Mouse (Mus musculus) inflammation-experienced regulatory T-cells, adult 6 months (primary cell): ENCODE data around the gene Irgc1. TPM values are rescaled to one million over a fixed set of nuclear protein-coding genes. Genes with fewer than 3 reads are reported as not detected.

Experiments
- ATAC-seq: one replicate; pipeline ENCODE4 v1.8.0; 2017
- polyA plus RNA-seq, 3 experiments: library from polyadenylated mRNA; unstranded; fragments of 100-300 nt; shearing (Covaris generic); gene quantifications; one replicate each; pipeline ENCODE4 v1.2.1; 2017

Gene Irgc1
- polyA plus RNA-seq, 3 experiments from 2014 or later = not detected

DNA sequence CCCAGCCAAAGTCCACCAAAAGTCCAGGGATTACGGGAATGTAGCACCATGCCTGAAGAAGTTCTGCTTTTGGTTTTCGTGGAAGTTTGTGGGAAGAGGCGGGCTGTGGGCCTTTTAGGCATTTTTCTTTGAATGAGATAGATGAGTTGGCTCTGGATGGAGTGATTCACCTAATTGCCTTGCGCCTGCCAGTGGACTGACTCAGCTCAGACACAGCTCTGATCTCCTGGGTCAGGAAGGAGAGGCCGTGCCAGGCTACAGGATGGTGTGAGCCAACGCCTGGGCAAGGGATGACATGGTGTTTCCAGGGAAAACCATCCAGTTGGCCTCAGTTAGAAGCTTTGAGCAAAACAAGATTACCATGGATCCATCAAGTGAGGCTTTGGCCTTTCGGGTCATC lies 18.3 kb upstream of the Irgc1 start:
- no peak for ATAC-seq

DNA sequence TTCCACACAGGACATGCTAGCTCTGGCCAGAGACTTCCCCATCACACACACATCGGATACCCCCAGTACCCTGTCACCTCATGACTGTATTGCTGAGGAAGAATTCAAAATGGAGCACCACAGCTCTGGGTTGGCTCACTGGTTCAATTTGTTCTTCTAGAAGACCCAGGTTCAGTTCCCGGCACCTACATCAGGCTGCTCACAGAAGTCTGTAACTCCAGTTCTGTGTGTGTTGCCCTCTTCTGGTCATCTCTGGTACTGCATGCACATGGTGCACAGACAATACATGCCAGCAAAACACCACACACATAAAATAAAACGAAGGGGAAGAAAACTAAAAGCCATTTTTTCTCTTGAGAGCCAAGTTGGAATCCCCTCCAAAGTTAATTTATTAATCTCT lies 17.0 kb upstream of the Irgc1 start:
- ATAC-seq = no peak

DNA sequence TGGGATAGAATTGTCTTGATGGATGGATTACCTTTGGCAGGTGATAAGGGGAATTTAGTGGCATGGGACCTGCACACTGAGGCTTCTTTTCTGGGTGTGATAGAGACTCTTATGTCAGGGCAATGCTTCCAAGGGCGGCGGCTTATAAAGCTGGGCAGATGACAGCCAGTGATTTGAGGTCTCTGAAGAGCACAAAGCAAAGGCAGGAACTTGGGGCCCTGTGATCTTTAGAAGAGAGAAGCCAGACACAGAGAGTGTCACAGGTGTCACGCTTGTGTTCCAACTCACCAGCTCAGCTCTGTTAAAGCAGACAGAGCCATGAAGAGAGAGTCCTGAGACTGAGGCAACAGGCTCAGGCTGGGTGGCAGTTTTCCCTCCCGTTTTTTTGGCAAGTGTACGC lies 15.8 kb upstream of the Irgc1 start:
- peak; percentile 35 for ATAC-seq

DNA sequence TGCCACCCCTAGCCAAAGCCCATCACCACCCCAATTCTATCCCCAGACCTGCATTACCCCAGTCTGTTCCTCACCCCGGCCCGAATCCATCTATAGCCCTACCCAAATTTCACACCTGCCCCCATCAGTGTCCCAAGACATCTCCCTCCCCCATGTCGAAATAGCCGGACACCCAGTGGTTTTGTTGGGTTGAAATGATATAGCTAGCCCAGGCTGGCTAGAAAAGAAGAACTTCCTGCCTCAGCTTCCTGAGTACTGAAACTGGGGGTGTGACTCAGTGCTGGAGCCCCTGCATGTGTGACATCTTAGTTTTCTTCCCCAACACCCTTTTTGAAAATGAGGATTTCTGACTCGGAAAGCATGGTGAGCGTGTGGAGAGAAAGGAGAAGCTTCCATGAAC lies 14.7 kb upstream of the Irgc1 start:
- no peak for ATAC-seq

DNA sequence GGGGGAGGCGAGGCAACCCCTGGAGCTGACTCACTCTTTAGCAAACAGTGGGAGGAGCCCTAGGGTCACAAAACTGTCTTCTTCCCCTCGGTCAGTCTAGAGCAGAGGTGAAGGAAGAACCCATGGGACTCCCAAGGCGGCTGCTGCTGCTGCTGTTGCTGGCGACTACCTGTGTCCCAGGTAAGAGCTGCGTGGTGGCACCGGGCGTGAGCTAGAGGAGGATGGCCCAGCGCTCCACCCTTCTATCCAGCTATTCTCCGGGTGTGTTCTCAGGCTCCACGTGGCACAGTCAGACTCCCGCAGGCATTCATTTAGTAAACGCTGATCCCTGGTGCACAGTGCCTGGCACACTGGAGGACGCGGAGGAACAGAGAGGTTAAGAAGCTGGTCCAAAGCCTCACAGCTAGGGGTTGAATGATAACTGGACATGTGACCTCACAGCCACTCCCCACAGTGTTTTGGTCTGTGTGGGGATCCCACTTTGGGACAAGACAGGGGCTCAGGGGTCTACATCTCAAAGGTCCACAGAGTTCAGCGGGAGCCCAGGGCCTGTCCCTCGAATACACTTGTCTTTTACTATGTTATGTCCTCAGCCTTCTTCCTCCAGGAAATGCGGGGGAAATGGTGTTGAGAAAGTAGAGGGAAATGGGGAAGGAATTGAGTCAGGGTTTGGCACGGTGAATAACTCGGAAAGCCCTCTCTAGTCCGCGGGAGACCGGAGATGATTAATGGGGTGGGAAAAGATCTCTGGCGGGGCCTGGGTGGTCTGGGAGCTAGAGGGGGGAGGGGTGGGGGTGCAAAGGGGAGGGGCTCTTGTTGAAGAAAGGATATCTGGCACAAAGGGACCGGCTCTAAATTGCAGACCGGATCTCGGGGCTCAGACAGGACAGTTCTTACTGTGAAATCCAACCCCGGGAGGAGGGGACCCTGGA lies 10.6 kb upstream of the Irgc1 start, which contains the start of gene Plaur:
Plaur (plus strand) TSS at position 97 of the 932 bp plus-strand sequence.
- no peak for ATAC-seq

DNA sequence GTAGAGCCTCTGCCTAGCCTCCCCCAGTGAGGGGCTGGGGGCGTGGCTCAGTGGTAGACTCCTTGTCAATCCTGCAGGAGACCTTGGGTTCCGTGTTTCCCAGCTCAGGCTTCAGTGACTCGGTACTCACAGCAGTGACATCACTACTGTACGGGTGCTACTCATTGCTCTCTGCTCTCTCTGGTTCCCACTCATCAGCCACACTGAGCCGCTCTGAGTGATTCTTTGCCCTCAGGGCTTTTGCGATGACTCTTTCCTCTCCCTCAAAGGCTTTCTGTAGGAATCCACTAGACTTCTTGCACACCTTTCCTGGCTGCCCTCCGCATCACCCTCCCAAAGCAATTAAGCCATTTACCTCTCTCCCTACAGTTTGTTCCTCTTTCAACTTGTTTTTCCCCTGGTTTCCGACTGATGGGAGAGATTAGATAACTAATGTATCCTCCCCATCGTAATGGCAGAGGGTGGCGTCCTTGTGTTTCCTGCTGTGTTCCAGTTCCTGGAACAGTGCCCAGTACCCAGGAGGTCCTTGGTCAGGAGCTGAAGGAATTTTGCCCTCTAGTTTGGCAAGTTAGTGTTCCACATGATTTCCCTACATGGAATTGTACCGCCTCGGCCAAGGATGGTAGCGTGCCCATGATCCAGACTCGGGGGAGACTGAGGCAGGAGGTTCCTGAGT lies 9.4 kb upstream of the Irgc1 start:
- no peak for ATAC-seq

DNA sequence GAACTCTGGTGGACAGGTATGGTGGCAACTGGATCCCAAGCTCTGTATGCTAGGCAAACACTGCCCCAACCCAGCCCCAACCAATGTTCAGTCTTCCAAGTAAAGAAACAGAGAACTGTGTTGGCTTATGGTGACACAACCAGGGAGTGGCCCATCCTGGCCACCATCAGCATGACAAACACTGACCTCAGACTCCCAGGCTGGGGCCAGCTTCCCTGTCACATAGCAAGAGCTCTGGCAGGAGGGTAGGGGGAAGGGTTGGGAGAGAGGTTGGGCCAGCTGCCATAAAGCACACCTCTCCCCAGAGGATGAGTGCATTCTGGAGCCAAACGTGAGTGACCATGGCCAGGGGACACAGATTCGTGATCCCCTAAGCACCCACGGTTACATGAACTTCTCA lies 7.7 kb upstream of the Irgc1 start:
- no peak for ATAC-seq

DNA sequence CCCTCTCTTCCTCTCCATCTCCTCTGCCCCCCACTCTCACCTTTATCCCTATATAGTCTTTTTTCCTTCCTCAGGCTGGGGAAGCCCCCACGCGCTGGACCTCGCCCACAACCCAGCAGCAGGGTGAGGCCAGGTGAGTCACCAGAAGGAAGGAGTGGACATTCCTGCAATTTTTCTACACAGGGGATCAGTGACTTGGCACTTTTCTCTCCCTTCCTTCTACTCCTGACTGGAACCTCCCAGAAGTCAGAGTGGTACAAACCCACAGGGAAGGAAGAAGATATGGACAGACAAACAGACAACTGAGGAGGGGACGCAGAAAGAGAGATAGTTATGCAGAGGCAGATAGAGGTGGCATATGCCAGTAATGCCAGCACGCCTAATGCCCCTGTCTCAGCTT lies 7.3 kb upstream of the Irgc1 start:
- ATAC-seq = no peak

DNA sequence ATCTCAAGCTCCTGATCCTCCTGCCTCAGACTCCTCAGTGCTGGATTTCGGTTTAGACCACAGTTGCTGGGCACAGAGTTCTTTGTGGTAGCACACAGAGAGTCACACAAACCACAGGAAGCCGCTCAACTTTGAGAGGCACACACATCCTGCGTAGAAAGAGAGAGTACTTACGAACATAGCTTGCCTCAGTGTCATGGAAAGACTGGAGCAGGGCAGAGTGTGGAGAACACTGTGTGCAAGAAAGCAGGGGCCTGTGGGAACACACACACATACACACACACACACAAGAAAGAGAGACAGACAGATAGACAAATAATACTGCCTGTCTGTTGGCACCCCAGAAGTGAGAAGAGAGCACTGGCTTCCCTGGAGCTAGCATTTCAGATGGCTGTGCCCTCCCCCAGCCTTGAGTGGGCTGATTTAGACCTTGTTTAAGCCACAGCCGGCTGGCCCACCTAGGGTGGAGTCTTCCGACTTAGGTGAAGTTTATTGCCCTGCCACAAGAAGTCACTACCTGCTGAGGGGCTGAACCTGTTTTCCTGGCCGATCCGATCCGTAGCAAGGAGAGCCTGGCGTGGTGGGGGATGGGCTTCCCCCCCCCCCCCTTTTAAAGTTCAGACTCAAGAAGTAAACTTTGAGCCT lies 5.8 kb upstream of the Irgc1 start:
- peak; percentile 99 for ATAC-seq

DNA sequence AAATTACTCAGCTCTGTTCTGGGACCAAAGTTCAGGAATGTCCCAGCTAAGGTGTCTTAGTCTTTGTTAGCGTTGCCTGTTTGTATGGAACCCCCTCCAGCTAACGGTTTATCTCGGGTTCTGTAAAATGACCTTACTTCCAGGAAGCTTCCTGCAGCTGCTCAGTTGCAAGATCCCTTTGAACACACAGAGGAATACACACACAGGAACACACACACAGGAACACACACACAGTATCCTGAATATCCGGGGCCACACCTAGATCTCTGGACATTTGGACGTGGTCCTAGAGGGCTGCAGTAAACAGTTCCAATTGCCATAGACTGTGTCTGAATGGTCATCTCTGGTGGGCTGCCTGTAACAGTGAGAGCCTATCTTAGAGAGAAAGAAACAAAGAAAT lies 3.6 kb upstream of the Irgc1 start:
- ATAC-seq = no peak

DNA sequence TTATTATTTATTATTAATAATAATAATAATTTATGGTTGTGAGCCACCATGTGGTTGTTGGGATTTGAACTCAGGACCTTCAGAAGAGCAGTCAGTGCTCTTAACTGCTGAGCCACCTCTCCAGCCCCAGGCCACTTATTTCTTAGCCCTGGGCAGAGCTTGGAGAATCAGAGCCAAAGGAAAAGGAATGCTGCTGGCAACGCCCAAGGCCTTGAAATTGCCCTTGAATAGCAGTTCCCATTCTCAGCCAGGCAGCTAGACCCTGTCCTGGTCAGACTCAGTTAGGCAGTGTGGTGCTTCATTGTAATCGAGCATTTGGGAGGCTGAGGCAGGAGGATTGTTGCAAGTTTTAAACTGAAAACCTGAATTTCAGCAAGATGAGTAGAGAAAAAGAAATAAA lies 2.1 kb upstream of the Irgc1 start:
- no peak for ATAC-seq

DNA sequence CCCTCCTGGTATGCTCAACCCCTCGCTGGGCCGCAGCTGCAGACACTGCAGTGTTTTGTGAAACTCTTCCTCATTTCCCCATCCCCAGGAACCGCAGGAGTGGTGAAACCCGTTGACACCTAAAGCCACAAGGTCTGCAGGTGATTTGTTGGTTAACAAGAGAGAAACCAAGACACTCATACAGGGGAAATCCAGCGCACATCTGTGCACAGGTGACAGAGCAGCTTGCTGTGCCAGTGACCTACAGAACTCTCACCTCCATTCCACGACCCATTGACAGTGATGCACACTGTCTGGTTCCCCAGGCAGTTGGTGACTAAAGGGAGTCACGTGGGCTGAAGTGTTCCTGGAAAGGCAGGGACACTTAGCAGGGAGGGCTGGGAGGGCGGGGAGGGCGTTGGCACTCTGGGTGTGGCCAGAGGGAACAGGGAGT lies 1.5 kb downstream of the Irgc1 start:
- no peak for ATAC-seq

DNA sequence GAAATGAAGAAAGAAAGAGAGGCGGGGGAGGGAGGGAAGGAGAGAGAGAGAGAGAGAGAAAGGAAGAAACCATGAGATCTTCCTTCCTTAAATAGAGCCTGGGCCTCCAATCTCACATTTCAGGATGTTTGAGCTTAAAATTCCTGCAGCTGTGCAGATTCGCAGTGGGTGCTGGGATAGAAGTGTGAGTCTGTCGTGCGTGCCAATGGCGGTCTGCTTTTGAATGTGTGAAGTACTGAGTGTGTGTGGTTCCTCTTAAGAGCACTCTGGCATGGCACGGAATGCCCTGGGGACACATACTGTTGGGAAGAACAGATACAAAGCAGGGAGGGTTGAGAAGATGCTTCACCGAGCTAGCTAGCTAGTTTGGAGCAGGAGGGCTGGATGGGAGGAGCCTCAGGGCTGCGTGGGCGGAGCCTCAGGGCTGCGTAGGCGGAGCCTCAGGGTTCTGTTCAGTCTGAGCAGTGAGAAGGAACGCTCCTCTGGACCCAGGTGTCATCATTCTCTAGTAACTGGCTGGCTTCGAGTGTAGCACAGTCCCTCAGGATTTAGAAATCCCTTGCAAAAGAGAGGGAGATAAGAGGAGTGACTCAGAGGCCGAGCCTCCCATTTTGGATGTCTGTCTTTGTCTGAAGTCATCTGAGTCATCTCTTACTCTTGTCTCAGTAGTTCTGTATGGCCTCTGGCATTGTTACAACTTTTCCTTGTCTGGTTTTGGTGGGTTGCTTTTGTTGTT lies 3.1 kb downstream of the Irgc1 start:
- no peak for ATAC-seq

DNA sequence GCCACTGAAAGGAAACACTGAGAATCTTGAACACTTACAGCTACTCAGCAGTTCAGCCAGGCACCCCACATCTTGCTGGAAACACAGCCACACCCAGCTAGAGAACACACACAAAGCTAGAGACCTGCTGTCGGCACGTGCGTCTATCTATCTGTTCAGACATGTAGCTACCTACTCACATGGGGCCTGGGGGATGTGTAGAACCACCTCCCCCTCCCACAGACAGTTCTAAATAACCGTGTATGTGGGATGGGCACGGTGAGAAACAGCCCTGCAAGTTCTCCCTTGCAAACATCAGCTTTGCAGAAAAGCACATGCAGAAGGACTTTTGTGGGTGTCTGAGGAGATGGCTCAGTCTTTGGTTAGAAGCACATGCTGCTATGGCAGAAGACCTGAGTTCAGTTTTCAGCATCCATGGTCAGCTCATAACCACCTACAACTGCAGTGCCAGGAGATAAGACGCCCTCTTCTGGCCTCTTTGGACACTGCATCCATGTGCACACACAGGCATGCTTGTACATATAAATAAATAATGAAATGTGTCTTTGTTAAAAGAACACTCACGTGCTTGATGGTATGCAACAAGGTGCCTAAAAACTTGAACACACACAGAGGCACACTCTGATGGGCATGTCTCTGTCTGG lies 5.3 kb downstream of the Irgc1 start:
- no peak for ATAC-seq

DNA sequence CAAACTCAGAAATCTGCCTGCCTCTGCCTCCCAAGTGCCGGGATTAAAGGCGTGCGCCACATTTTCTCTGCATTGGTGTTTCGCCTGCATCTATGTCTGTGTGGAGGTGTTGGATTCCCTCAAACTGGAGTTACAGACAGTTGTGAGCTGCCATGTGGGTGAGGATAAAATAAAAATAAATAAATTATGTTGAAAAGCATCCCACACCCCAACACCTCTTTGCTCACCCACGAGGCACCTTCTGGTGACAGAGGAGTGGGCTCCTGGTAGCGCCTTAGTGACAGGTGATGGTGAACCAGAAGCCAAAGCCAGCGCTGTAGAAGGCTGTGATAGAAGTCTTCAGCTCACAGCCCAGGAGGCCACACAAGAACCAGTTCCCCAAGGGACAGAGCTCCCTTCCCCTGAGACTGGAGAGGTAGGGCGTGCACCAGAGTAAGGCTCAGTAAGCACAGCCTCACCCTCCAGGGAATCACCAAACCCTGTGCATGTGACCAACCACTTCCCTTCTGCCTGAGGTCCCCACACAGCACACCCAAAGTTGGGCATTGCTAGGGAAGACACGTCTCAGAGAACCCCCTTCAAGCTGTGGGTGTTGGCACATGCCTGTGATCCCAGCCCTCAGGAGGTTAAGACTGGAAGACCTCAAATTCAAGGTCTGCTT lies 6.7 kb downstream of the Irgc1 start:
- ATAC-seq = peak; percentile 30

DNA sequence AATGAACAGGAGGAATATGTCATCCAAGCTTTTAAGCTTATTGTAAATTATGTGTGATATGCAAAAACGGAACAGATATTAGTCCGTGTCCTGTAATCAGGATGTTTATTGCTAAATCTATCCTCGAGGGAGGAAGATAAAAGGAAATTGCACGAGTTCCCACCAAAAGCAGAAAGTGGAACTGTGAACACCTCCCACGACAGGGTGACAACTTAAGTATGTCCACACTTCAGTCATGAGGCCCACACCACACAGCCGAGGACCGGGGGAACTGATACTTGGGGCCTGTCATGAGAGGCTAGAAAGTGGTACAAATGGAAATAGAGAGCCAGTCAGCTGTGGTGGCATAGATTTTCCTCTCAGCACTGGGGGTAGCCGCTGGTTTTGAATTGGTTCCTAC lies 9.8 kb downstream of the Irgc1 start:
- ATAC-seq = no peak

DNA sequence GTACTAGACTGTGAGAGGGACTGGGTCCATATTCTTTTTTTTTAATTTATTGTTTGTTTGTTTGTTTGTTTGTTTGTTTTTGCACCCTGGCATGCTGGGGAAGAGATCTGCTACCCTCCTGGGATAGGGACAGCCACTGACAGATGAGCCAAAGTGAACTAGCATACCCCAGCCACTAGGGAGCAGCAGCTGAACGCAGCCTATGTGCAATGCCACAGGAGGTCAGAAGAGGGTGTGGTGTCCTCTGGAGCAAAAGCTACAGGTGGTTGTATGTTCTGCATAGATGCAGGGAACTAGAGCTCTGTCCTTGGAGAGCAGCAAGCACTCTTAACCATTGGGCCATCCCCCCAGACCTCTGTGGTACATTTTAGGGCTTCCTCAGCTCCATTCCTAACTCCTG lies 10.3 kb downstream of the Irgc1 start:
- peak; percentile 98 for ATAC-seq

DNA sequence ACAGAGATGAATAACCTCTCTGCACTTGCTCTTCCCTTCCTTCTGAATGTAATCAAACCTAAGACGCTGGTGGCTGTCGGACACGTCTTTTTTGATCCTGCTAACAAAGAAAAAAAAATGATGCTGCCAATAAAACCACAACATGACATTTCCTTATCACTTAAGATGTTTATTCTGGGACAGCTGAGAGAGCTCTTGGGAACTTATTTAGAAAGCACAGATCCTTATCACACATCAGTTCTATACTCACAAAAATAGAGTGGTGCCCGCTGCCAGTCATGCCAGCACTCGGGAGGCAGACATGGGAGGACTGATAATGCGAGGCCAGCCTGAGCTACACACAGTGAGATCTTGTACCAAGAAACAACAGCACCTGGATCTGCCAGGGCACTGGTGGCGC lies 12.2 kb downstream of the Irgc1 start:
- no peak for ATAC-seq

DNA sequence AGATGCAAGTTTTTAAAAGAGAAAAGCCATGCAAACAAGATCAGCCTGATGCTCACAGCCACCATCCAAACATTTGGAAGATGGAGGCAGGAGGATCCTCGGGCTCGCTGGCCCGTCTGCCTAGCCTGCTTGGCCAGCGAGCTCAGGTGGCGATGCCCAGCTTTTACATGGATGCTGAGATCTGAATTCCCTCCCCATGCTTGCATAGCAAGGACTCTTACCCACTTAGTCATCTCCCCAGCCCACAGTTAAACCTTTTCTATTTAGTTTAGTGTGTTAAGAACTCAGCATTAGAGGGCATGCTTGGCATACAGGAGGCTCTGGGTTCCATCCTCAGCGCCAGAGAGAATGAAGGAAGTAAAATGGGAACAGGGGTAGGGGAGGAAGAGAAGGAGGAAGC lies 12.9 kb downstream of the Irgc1 start:
- ATAC-seq = no peak

DNA sequence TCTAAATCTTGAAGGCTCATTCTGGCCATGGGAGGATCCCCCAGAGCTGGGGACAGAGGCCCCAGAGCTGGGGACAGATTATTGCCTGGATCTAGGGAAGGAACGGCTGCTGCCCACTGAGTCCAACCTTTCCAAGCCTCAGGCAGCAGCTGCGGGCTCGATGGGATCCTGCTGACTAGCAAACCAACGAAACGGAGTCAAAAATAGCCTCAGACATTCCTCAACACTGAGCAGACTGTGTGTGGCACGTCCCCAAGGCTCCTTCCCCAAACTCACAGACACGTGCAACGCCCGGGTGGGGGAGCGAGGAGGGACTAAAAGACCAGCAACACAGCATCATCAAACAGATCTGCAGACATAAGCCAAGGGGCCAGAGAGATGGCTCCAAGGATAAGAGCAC lies 14.1 kb downstream of the Irgc1 start:
- ATAC-seq = no peak

DNA sequence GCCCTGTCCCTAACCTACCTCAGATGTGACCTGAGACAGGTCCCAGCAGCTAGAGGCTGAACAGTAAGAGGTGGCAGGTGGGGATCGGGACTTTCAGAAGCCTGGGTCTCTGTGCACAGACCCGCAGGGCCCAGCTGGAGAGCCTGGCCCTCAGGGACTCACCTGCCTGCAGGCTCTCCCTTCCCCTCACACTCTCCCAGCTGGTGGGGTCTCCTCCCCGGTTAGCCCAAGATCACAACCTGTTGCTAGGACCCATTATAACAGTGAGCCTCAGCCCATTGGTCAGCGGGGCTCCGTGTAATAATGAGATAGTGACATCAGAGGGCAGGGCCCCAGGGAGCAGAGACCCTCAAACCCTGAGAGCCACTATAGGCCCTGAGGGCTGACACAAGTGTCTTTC lies 16.8 kb downstream of the Irgc1 start:
- ATAC-seq = no peak

DNA sequence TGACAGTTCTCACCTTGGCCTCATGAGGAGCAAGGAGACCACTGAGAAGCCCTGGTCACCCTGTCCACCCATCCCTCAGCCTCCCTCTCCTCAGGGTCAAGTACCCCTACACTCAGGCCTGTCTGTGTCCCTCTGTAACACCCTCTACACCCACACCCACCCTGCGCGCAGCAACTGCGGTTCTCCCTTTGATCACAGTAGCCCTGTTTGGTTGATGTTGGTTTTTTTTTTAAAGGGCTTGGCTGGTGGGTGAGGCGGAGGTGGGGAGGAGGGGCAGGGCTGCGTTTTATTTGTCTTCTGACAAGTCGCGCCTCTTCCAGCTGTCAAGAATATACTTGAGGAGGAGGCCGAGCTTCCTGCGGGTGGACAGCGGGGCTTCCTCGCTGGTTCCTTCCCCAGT lies 20.4 kb downstream of the Irgc1 start:
- peak; percentile 33 for ATAC-seq
